Mouse (Mus musculus) kidney, adult 2 months (tissue): ENCODE results near the gene Slc17a2.

Source experiments
- CTCF ChIP-seq: fragments of 200-500 bp; conservative IDR thresholded peaks from 2 replicates; pipeline ENCODE4 v1.5.1; 2011; ENCODE audit warnings: low read depth, mild to moderate bottlenecking, control low read depth, low read length, moderate library complexity, mixed read lengths; ENCODE audit not compliant: insufficient read depth, insufficient read length
- POLR2A ChIP-seq: fragments of 200-500 bp; IDR thresholded peaks from one replicate; pipeline ENCODE4 v1.6.1; 2011; ENCODE audit warnings: low read depth, low read length, control low read depth

- no peak for TF ChIP-seq POLR2A
- no peak for TF ChIP-seq CTCF
Observed at GRCm38 (mm10) chr13:23764324-23765171, 42.2 kb upstream of the Slc17a2 start.
